Mouse (Mus musculus) limb, embryonic 12.5 days (tissue): ENCODE measurements around the gene Cep112. TPM values are rescaled to one million over a fixed set of nuclear protein-coding genes. Genes with fewer than 3 reads are reported as not detected.

Source experiments
- polyA plus RNA-seq: library from polyadenylated mRNA; unstranded; fragments of >200 nt; fragmentation: Nextera tagmentation; extraction: Ambion mirVana; gene quantifications from 2 replicates; pipeline ENCODE4 v1.2.1, GENCODE M21; 2016

Cep112 gene
- polyA plus RNA-seq, 1 experiment from 2014 or later = 17.8 TPM

Other genes with a start within 250 kb of the Cep112 start
- not detected in 2 replicates for gene Apoh, start 81.8 kb upstream of the Cep112 start, polyA plus RNA-seq
- gene Prkca, start 81.3 kb upstream of the Cep112 start, polyA plus RNA-seq = 7.8 and 9.1 TPM in 2 replicates